Mouse (Mus musculus): ENCODE measurements around the gene Spast. TPM values are rescaled to one million over a fixed set of nuclear protein-coding genes. Genes with fewer than 3 reads are reported as not detected.
"Not testable (repeated sequence)": the region's sequence is repeated elsewhere in the genome, so short reads cannot be mapped to it uniquely, and the experiment has no call there.

The Spast gene
- polyA plus RNA-seq, 1 experiment from 2014 or later = 39.7 TPM

GRCm38 (mm10) chr17:74304060-74304459 lies 34.7 kb upstream of the Spast start:
- Histone ChIP-seq H3K36me3 (replicated peaks) (peaks cover 68% of the 10 kb centered on the region), H3K9ac (no peak overlapping the region), H3K27me3 (no peaks in the 10 kb centered on the region), H3K4me2 (no peak overlapping the region), H3K27ac (no peak overlapping the region), H3K9me3 (no peaks in the 10 kb centered on the region), H3K4me1 (no peaks in the 10 kb centered on the region), H3K4me3 (replicated peaks) (no peak overlapping the region)
- no peak for ATAC-seq (ENCODE audit: low FRiP score)
- WGBS = 94% methylated on average over 4 of the region's 4 CpGs

GRCm38 (mm10) chr17:74305616-74306015 lies 33.2 kb upstream of the Spast start:
- Histone ChIP-seq H3K4me1 (no peaks in the 10 kb centered on the region), H3K4me3 (replicated peaks) (no peak overlapping the region), H3K27ac (no peak overlapping the region), H3K27me3 (no peaks in the 10 kb centered on the region), H3K9ac (no peak overlapping the region), H3K9me3 (no peaks in the 10 kb centered on the region), H3K36me3 (replicated peaks) (peaks cover 62% of the 10 kb centered on the region), H3K4me2 (no peak overlapping the region)
- 97% methylated on average over 4 of the region's 4 CpGs for WGBS
- no peak for ATAC-seq (ENCODE audit: low FRiP score)

- Histone ChIP-seq H3K27ac (no peak overlapping the region), H3K9ac (no peak overlapping the region), H3K27me3 (no peaks in the 10 kb centered on the region), H3K9me3 (no peaks in the 10 kb centered on the region), H3K36me3 (replicated peaks) (peaks cover 59% of the 10 kb centered on the region), H3K4me2 (no peak overlapping the region), H3K4me3 (replicated peaks) (no peak overlapping the region), H3K4me1 (no peaks in the 10 kb centered on the region)
- no peak for ATAC-seq (ENCODE audit: low FRiP score)
- WGBS = 93% methylated on average over 1 of the region's 1 CpGs
These were observed 32.8 kb upstream of the Spast start for GRCm38 (mm10) chr17:74306021-74306420.

GRCm38 (mm10) chr17:74315445-74316308 lies 23.1 kb upstream of the Spast start:
- ATAC-seq (ENCODE audit: low FRiP score) = no peak; the same call in none of the 2 replicates
- under 1% methylated on average over 45 of the region's 45 CpGs for WGBS
- peak overlapping the region; percentile 78 for H3K4me3 ChIP-seq (replicated peaks)

GRCm38 (mm10) chr17:74316309-74316863 lies 22.4 kb upstream of the Spast start:
- Histone ChIP-seq H3K9me3 (no peaks in the 10 kb centered on the region), H3K9ac (peak overlapping the region; percentile 87), H3K36me3 (replicated peaks) (peaks cover 12% of the 10 kb centered on the region), H3K4me3 (replicated peaks) (peak overlapping the region; percentile 78), H3K27ac (peak overlapping the region; percentile 97), H3K4me2 (peak overlapping the region; percentile 67), H3K27me3 (no peaks in the 10 kb centered on the region), H3K4me1 (peaks cover 15% of the 10 kb centered on the region)
- WGBS = under 1% methylated on average over 48 of the region's 48 CpGs
- peak; percentile 96 for ATAC-seq (ENCODE audit: low FRiP score)

More at GRCm38 (mm10) chr17:74315445-74316308, 23.1 kb upstream of the Spast start:
- no peaks in the 10 kb centered on the region for H3K9me3 ChIP-seq
- H3K4me1 ChIP-seq = peaks cover 15% of the 10 kb centered on the region
- H3K36me3 ChIP-seq (replicated peaks) = peaks cover 12% of the 10 kb centered on the region
- H3K27me3 ChIP-seq = no peaks in the 10 kb centered on the region
- H3K4me2 ChIP-seq = peak overlapping the region; percentile 67
- H3K9ac ChIP-seq = peak overlapping the region; percentile 87
- H3K27ac ChIP-seq = peak overlapping the region; percentile 97

GRCm38 (mm10) chr17:74318721-74319120 lies 20.1 kb upstream of the Spast start:
- H3K4me3 ChIP-seq (replicated peaks) = no peak overlapping the region
- no peak overlapping the region for H3K27ac ChIP-seq
- H3K4me1 ChIP-seq = peaks cover 15% of the 10 kb centered on the region
- no peaks in the 10 kb centered on the region for H3K9me3 ChIP-seq
- WGBS = 92% methylated on average over 6 of the region's 6 CpGs
- H3K9ac ChIP-seq = no peak overlapping the region
- no peak overlapping the region for H3K4me2 ChIP-seq
- ATAC-seq (ENCODE audit: low FRiP score) = no peak
- no peaks in the 10 kb centered on the region for H3K27me3 ChIP-seq
- 0 out of 2 replicates have a peak, but pooled peaks cover 5% of the 10 kb centered on the region for H3K36me3 ChIP-seq (replicated peaks)

- no peak for ATAC-seq (ENCODE audit: low FRiP score)
- Histone ChIP-seq H3K4me2 (no peak overlapping the region), H3K27me3 (no peaks in the 10 kb centered on the region), H3K27ac (no peak overlapping the region), H3K4me3 (replicated peaks) (no peak overlapping the region), H3K9ac (no peak overlapping the region), H3K9me3 (no peaks in the 10 kb centered on the region), H3K36me3 (replicated peaks) (no peaks in the 10 kb centered on the region), H3K4me1 (no peaks in the 10 kb centered on the region)
- WGBS = 48% methylated on average over 5 of the region's 5 CpGs
These were observed 16.3 kb upstream of the Spast start for GRCm38 (mm10) chr17:74322400-74323054.

GRCm38 (mm10) chr17:74323844-74324243 lies 14.9 kb upstream of the Spast start, which contains the start of gene Dpy30:
Dpy30 (minus strand) TSS chr17:74323944.
- H3K4me1 ChIP-seq = no peaks in the 10 kb centered on the region
- ATAC-seq (ENCODE audit: low FRiP score) = no peak
- 80% methylated on average over 2 of the region's 2 CpGs for WGBS

GRCm38 (mm10) chr17:74327195-74327594 lies 11.6 kb upstream of the Spast start:
- not testable (repeated sequence) for H3K27ac ChIP-seq; H3K27me3 ChIP-seq; H3K4me2 ChIP-seq; H3K4me3 ChIP-seq (replicated peaks); H3K9ac ChIP-seq; H3K36me3 ChIP-seq (replicated peaks); ATAC-seq (ENCODE audit: low FRiP score); H3K4me1 ChIP-seq; H3K9me3 ChIP-seq
- WGBS = 90% methylated on average over 7 of the region's 7 CpGs

More at GRCm38 (mm10) chr17:74323844-74324243, 14.9 kb upstream of the Spast start, which contains the start of gene Dpy30:
- H3K4me3 ChIP-seq (replicated peaks) = no peak within 1 kb of the TSS
- H3K9me3 ChIP-seq = no peaks in the 10 kb centered on the region
- H3K4me2 ChIP-seq = no peak within 1 kb of the TSS
- H3K27me3 ChIP-seq = no peaks in the 10 kb centered on the region
- no peak within 1 kb of the TSS for H3K27ac ChIP-seq
- H3K36me3 ChIP-seq (replicated peaks) = no peaks in the 10 kb centered on the region
- H3K9ac ChIP-seq = no peak within 1 kb of the TSS

GRCm38 (mm10) chr17:74328146-74328545 lies 10.6 kb upstream of the Spast start:
- not testable (repeated sequence) for H3K27me3 ChIP-seq; H3K27ac ChIP-seq; H3K4me1 ChIP-seq; ATAC-seq (ENCODE audit: low FRiP score); H3K9ac ChIP-seq; H3K36me3 ChIP-seq (replicated peaks); H3K4me2 ChIP-seq; H3K9me3 ChIP-seq; H3K4me3 ChIP-seq (replicated peaks)
- WGBS = 45% methylated on average over 2 of the region's 2 CpGs

- Histone ChIP-seq H3K36me3 (replicated peaks) (no peaks in the 10 kb centered on the region), H3K9me3 (no peaks in the 10 kb centered on the region), H3K27ac (no peak overlapping the region), H3K4me1 (no peaks in the 10 kb centered on the region), H3K4me3 (replicated peaks) (no peak overlapping the region), H3K27me3 (no peaks in the 10 kb centered on the region), H3K4me2 (no peak overlapping the region), H3K9ac (no peak overlapping the region)
- ATAC-seq (ENCODE audit: low FRiP score) = no peak
- 80% methylated on average over 9 of the region's 9 CpGs for WGBS
These were observed 7.6 kb upstream of the Spast start for GRCm38 (mm10) chr17:74331049-74331676.

Data from forebrain, embryonic 12.5 days (tissue).